Mouse (Mus musculus): Measurements from ENCODE around the gene Sycp3. TPM values are rescaled to one million over a fixed set of nuclear protein-coding genes. Genes with fewer than 3 reads are reported as not detected.
"Not testable (repeated sequence)": the region's sequence is repeated elsewhere in the genome, so short reads cannot be mapped to it uniquely, and the experiment has no call there.

Gene Sycp3
- total RNA-seq, 2 experiments from 2014 or later, result 1.4 TPM; not detected in 1

- no peak for ATAC-seq (replicated peaks; ENCODE audit: low FRiP score, low TSS enrichment, poor library complexity, severe bottlenecking)
Measured at GRCm38 (mm10) chr10:88496864-88497564, 37.6 kb downstream of the Sycp3 start.

GRCm38 (mm10) chr10:88499993-88500392 is 40.6 kb downstream of the Sycp3 start:
- no peak for ATAC-seq (replicated peaks; ENCODE audit: low FRiP score, low TSS enrichment, poor library complexity, severe bottlenecking)

GRCm38 (mm10) chr10:88501370-88501769 is 42.0 kb downstream of the Sycp3 start:
- ATAC-seq (replicated peaks; ENCODE audit: low FRiP score, low TSS enrichment, poor library complexity, severe bottlenecking), result no peak

GRCm38 (mm10) chr10:88501886-88502765 is 42.8 kb downstream of the Sycp3 start:
- ATAC-seq (replicated peaks; ENCODE audit: low FRiP score, low TSS enrichment, poor library complexity, severe bottlenecking), result no peak

- ATAC-seq (replicated peaks; ENCODE audit: low FRiP score, low TSS enrichment, poor library complexity, severe bottlenecking), result 0 out of 2 replicates have a peak, but pooled peaks have one; percentile 3
Measured at GRCm38 (mm10) chr10:88502919-88503318, 43.5 kb downstream of the Sycp3 start.

GRCm38 (mm10) chr10:88503421-88504314 is 44.3 kb downstream of the Sycp3 start, which contains the start of gene Chpt1:
Chpt1 (minus strand) TSS chr10:88504073.
- peak; percentile 84 for ATAC-seq (replicated peaks; ENCODE audit: low FRiP score, low TSS enrichment, poor library complexity, severe bottlenecking)

GRCm38 (mm10) chr10:88504481-88504880 is 45.1 kb downstream of the Sycp3 start:
- no peak for ATAC-seq (replicated peaks; ENCODE audit: low FRiP score, low TSS enrichment, poor library complexity, severe bottlenecking)

- no peak for ATAC-seq (replicated peaks; ENCODE audit: low FRiP score, low TSS enrichment, poor library complexity, severe bottlenecking)
Measured at GRCm38 (mm10) chr10:88505256-88505655, 45.9 kb downstream of the Sycp3 start.

GRCm38 (mm10) chr10:88507691-88508143 is 48.3 kb downstream of the Sycp3 start:
- no peak for ATAC-seq (replicated peaks; ENCODE audit: low FRiP score, low TSS enrichment, poor library complexity, severe bottlenecking)

GRCm38 (mm10) chr10:88510503-88511271 is 51.3 kb downstream of the Sycp3 start:
- no peak for ATAC-seq (replicated peaks; ENCODE audit: low FRiP score, low TSS enrichment, poor library complexity, severe bottlenecking)

GRCm38 (mm10) chr10:88511355-88511754 is 52.0 kb downstream of the Sycp3 start:
- no peak for ATAC-seq (replicated peaks; ENCODE audit: low FRiP score, low TSS enrichment, poor library complexity, severe bottlenecking)

- no peak for ATAC-seq (replicated peaks; ENCODE audit: low FRiP score, low TSS enrichment, poor library complexity, severe bottlenecking)
Measured at GRCm38 (mm10) chr10:88513574-88514135, 54.3 kb downstream of the Sycp3 start.

GRCm38 (mm10) chr10:88514495-88514894 is 55.1 kb downstream of the Sycp3 start:
- ATAC-seq (replicated peaks; ENCODE audit: low FRiP score, low TSS enrichment, poor library complexity, severe bottlenecking), result peak; percentile 100

- not testable (repeated sequence) for ATAC-seq (replicated peaks; ENCODE audit: low FRiP score, low TSS enrichment, poor library complexity, severe bottlenecking)
Measured at GRCm38 (mm10) chr10:88515049-88515448, 55.7 kb downstream of the Sycp3 start.

GRCm38 (mm10) chr10:88522795-88523194 is 63.4 kb downstream of the Sycp3 start:
- no peak for ATAC-seq (replicated peaks; ENCODE audit: low FRiP score, low TSS enrichment, poor library complexity, severe bottlenecking)
